Mouse (Mus musculus) hindbrain, postnatal 0 days (tissue): ENCODE measurements at regions not wholly inside any gene's neighbourhood (a gene's known extent, or its start where the extent isn't known, plus 50 kb on each side); places are given as distances from the start of the nearest gene placed in this dataset.

Experiments
- ATAC-seq: fragments of 200-750 bp; cut with Nextera tagmentation; 2 replicates; pipeline ENCODE4 v1.8.0; 2017; ENCODE audit warnings: mild to moderate bottlenecking, moderate TSS enrichment, moderate library complexity
- DNase-seq: peaks from one replicate; pipeline ENCODE4 v3.0.0-alpha.2; 2015; ENCODE audit warnings: low spot score
- H3K27ac ChIP-seq: fragments of 300-500 bp; sonication (generic); 2 replicates; pipeline ENCODE4 v1.5.1; 2014; ENCODE audit warnings: mild to moderate bottlenecking
- H3K27me3 ChIP-seq: fragments of 300-500 bp; sonication (generic); 2 replicates; pipeline ENCODE4 v1.6.1; 2014; ENCODE audit warnings: low read length, mixed read lengths; ENCODE audit not compliant: insufficient read depth
- H3K36me3 ChIP-seq: fragments of 300-500 bp; sonication (generic); 2 replicates; pipeline ENCODE4 v1.6.1; 2014; ENCODE audit warnings: low read length, mixed read lengths; ENCODE audit not compliant: insufficient read depth
- H3K4me1 ChIP-seq: fragments of 300-500 bp; sonication (generic); 2 replicates; pipeline ENCODE4 v1.6.1; 2014; ENCODE audit warnings: antibody characterized with exemption, low read length, mixed read lengths; ENCODE audit not compliant: insufficient read depth
- H3K4me2 ChIP-seq: fragments of 300-500 bp; sonication (generic); 2 replicates; pipeline ENCODE4 v1.6.1; 2014; ENCODE audit warnings: low read depth, mild to moderate bottlenecking, low read length, moderate library complexity, mixed read lengths
- H3K4me3 ChIP-seq: fragments of 300-500 bp; sonication (generic); 2 replicates; pipeline ENCODE4 v1.5.1; 2014; ENCODE audit warnings: low read length
- H3K9ac ChIP-seq: fragments of 300-500 bp; sonication (generic); replicated peaks from 2 replicates; pipeline ENCODE4 v1.6.1; 2014; ENCODE audit warnings: mild to moderate bottlenecking, low read length, moderate library complexity, mixed read lengths
- H3K9me3 ChIP-seq: fragments of 300-500 bp; sonication (generic); 2 replicates; pipeline ENCODE4 v1.6.1; 2016; ENCODE audit warnings: low read length, mixed read lengths
- CTCF ChIP-seq: IDR thresholded peaks from 2 replicates; pipeline ENCODE4 v1.5.1; 2016; ENCODE audit warnings: antibody characterized with exemption, control low read depth, low read depth
- WGBS: fragments of 180-500 bp; shearing (Covaris S2); extraction: QIAGEN DNeasy Blood & Tissue Kit; methylation state at CpG from one replicate; pipeline ENCODE4 v1.1.7; 2014; 5-methylcytosine and 5-hydroxymethylcytosine counted together

- no peak overlapping the region for H3K4me2 ChIP-seq
- 72% methylated on average over 6 of the region's 6 CpGs for WGBS
- TF ChIP-seq CTCF = no peak
- ATAC-seq (no peak), DNase-seq (no peak)
- H3K36me3 ChIP-seq = no peaks in the 10 kb centered on the region
- no peak overlapping the region for H3K4me3 ChIP-seq
- no peak overlapping the region for H3K9ac ChIP-seq
- no peak overlapping the region for H3K27ac ChIP-seq
- H3K9me3 ChIP-seq = no peaks in the 10 kb centered on the region
- H3K4me1 ChIP-seq = peaks cover 24% of the 10 kb centered on the region
- no peaks in the 10 kb centered on the region for H3K27me3 ChIP-seq
Observed at GRCm38 (mm10) chr4:127421927-127422450, 64.0 kb upstream of the Gjb5 start.

DNA sequence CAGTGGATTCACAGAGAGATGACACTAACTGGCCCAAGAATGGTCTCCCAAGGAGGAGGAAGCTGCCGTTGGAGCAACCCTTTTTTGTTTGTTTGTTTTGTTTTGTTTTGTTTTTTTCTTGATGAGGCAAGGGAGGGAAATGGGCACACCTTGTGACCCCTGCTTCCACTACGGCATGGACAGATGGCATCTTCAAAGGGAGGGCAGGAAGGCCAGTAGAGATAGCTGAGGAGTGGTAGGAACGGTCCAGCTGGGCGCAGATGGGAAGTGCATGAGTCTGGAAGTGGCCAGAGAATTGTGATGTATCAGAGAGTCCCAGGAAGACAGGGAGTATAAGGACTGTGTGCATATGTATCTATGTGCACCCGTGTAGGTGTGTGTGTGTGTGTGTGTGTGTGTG lies 63.1 kb upstream of the Gjb5 start:
- no peak for TF ChIP-seq CTCF
- WGBS = 70% methylated on average over 5 of the region's 5 CpGs
- no peaks in the 10 kb centered on the region for H3K9me3 ChIP-seq
- H3K27me3 ChIP-seq = no peaks in the 10 kb centered on the region
- no peak overlapping the region for H3K4me3 ChIP-seq
- DNase-seq = no peak
- H3K4me2 ChIP-seq = no peak overlapping the region
- H3K36me3 ChIP-seq = no peaks in the 10 kb centered on the region
- H3K9ac ChIP-seq = no peak overlapping the region
- no peak for ATAC-seq
- H3K4me1 ChIP-seq = peaks cover 30% of the 10 kb centered on the region
- H3K27ac ChIP-seq = no peak overlapping the region

GRCm38 (mm10) chr4:127419786-127420120 lies 61.8 kb upstream of the Gjb5 start:
- ATAC-seq (no peak; the same call in 1 of the 2 replicates), DNase-seq (no peak)
- H3K4me2 ChIP-seq = 0 out of 2 replicates have a peak overlapping the region, but pooled peaks have one; percentile 21

GRCm38 (mm10) chr4:127419062-127419785 lies 61.2 kb upstream of the Gjb5 start:
- H3K9me3 ChIP-seq = no peaks in the 10 kb centered on the region
- no peak for TF ChIP-seq CTCF
- peak overlapping the region; percentile 75 for H3K27ac ChIP-seq
- peaks cover 30% of the 10 kb centered on the region for H3K4me1 ChIP-seq
- ATAC-seq (peak; percentile 80), DNase-seq (peak; percentile 88)
- H3K4me2 ChIP-seq = 0 out of 2 replicates have a peak overlapping the region, but pooled peaks have one; percentile 21
- H3K27me3 ChIP-seq = no peaks in the 10 kb centered on the region
- H3K9ac ChIP-seq = no peak overlapping the region; the same call in 1 of the 2 replicates
- no peaks in the 10 kb centered on the region for H3K36me3 ChIP-seq
- WGBS = 9% methylated on average over 22 of the region's 22 CpGs
- H3K4me3 ChIP-seq = no peak overlapping the region

More at GRCm38 (mm10) chr4:127419786-127420120, 61.8 kb upstream of the Gjb5 start:
- Histone ChIP-seq H3K27me3 (no peaks in the 10 kb centered on the region), H3K9ac (no peak overlapping the region), H3K4me3 (no peak overlapping the region), H3K4me1 (peaks cover 30% of the 10 kb centered on the region), H3K9me3 (no peaks in the 10 kb centered on the region), H3K27ac (peak overlapping the region; percentile 75), H3K36me3 (no peaks in the 10 kb centered on the region)
- WGBS = 11% methylated on average over 8 of the region's 8 CpGs
- TF ChIP-seq CTCF = no peak

DNA sequence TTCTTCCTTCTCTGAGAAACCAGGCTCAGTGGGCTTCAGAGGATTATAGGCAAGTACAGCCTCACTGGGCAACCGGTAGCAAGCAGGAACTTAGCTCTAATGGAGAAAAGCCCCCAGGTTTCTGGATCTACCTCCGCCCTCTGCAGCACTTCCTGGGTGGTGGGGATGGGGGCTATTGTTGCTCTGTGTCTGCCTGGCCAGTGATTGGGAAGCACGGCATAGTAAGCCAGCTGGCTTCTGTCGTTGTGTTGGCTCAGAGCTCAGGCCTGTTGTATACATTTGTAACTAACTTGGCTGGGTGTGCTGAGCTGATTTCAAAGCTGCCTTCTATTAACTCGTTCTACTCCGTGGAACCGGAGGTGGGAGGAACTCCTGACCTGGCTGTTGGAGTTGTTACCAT lies 58.9 kb upstream of the Gjb5 start:
- DNase-seq (peak; percentile 84), ATAC-seq (peak; percentile 60; the same call in 1 of the 2 replicates)
- H3K4me3 ChIP-seq = no peak overlapping the region; the same call in 1 of the 2 replicates
- no peaks in the 10 kb centered on the region for H3K27me3 ChIP-seq
- 28% methylated on average over 7 of the region's 7 CpGs for WGBS
- H3K36me3 ChIP-seq = no peaks in the 10 kb centered on the region
- no peaks in the 10 kb centered on the region for H3K9me3 ChIP-seq
- H3K4me1 ChIP-seq = peaks cover 24% of the 10 kb centered on the region
- H3K4me2 ChIP-seq = peak overlapping the region; percentile 34
- peak overlapping the region; percentile 59 for H3K27ac ChIP-seq
- TF ChIP-seq CTCF = no peak
- H3K9ac ChIP-seq = no peak overlapping the region; the same call in 1 of the 2 replicates

DNA sequence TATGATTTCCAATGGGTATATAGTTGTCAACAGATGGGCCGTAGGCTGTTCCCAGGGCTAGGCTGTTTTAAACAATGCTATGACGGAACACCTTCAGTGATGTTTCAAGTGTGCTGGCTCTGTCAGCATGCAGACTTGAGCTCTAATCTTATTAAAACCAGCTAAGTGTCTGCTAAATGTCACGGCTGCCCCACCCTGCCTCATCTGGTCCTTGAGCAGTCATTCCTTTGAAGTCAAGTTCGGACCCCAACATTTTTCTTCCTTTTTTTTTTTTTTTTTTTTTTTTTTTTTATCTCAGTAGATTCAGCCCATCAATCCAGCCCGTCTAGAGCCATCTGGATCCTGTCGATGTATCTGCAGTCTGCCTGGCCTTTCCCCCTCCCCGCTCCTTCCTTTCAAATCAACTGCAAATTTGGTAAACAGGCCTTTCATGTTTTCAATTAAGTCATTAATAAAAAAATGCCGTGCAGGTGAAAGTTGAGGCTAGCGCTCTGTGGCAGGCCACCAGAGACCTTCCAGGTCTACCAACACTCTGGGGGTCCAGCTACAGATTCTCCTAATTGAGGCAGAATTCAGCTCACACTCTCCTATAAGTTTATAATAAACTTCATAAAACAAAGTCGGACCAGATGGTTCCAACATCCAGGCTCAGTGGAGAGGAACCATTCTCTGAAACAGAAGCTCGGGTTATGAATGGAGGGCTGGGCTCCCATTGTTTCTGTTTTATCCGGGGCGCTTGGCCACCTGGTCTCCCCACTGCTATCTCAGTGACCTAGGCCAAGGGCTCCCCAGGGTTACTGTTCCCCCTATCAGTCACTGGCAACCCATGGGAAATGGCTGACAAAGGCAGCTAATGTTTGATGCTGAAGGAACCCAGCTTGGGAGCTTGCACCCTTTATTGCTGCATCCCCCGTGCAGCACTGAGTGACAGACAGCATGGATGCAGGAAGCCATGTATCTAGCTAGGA lies 56.3 kb upstream of the Gjb5 start:
- H3K27ac ChIP-seq = 0 out of 2 replicates have a peak overlapping the region, but pooled peaks have one; percentile 7
- H3K9me3 ChIP-seq = no peaks in the 10 kb centered on the region
- H3K36me3 ChIP-seq = no peaks in the 10 kb centered on the region
- no peak overlapping the region for H3K4me2 ChIP-seq
- H3K9ac ChIP-seq = no peak overlapping the region
- no peak overlapping the region for H3K4me3 ChIP-seq
- H3K27me3 ChIP-seq = no peaks in the 10 kb centered on the region
- TF ChIP-seq CTCF = no peak
- ATAC-seq (no peak), DNase-seq (no peak)
- peaks cover 17% of the 10 kb centered on the region for H3K4me1 ChIP-seq
- WGBS = 30% methylated on average over 14 of the region's 14 CpGs
